Mouse (Mus musculus): ENCODE measurements around the gene Nrf1.

GRCm38 (mm10) chr6:30021656-30022055, 26.1 kb upstream of the Nrf1 start:
- TF ChIP-seq EP300 (IDR thresholded peaks at IDR 0.05; ENCODE audit: low read depth) = no peak
- no peak for TF ChIP-seq CTCF (IDR thresholded peaks at IDR 0.05; ENCODE audit: low read depth)
